Comparison of ENCODE assay signal across 15 mouse cellular contexts in genomic region chr12:116094765-116095555, GRCm38 (mm10). TPM values are rescaled to one million over a fixed set of nuclear protein-coding genes. Genes with fewer than 3 reads are reported as not detected.
"Had no signal": no experiment of that assay in that cellular context is flagged by ENCODE, and none has a peak within 500 bp of the region (broad histone marks: within the 10 kb centered on the region; RNA-seq: fewer than 3 reads in every experiment).

No protein-coding gene starts in this region.

- H3K4me3 ChIP-seq: midbrain, embryonic 10.5 days; midbrain, embryonic 12.5 days; neural tube, embryonic 13.5 days; neural tube, embryonic 15.5 days; stomach, embryonic 15.5 days had no signal

- DNase-seq: lung, adult 18-20 months; lung, embryonic 14.5 days; lung, postnatal 10 days; lung, postnatal 4 days; midbrain, embryonic 14.5 days; right cerebral cortex, postnatal 14 days; thymus, adult 18-20 months; thymus, postnatal 14 days; thymus, postnatal 36 days had no signal

- H3K9ac ChIP-seq: lung, embryonic 14.5 days; midbrain, embryonic 12.5 days; neural tube, embryonic 13.5 days; neural tube, embryonic 15.5 days; stomach, embryonic 15.5 days had no signal

- H3K36me3 ChIP-seq: midbrain, embryonic 10.5 days; midbrain, embryonic 12.5 days; neural tube, embryonic 13.5 days; neural tube, embryonic 15.5 days; stomach, embryonic 15.5 days had no signal

- H3K4me2 ChIP-seq: lung, embryonic 14.5 days; midbrain, embryonic 12.5 days; neural tube, embryonic 13.5 days; neural tube, embryonic 15.5 days; stomach, embryonic 15.5 days had no signal

- H3K27me3 ChIP-seq: midbrain, embryonic 12.5 days; neural tube, embryonic 13.5 days; neural tube, embryonic 15.5 days; stomach, embryonic 15.5 days had no signal

- H3K9me3 ChIP-seq: midbrain, embryonic 10.5 days; midbrain, embryonic 12.5 days; neural tube, embryonic 13.5 days; neural tube, embryonic 15.5 days; stomach, embryonic 15.5 days had no signal

- H3K27ac ChIP-seq: midbrain, embryonic 10.5 days; midbrain, embryonic 12.5 days; neural tube, embryonic 13.5 days; neural tube, embryonic 15.5 days; stomach, embryonic 15.5 days had no signal

- H3K4me1 ChIP-seq: midbrain, embryonic 10.5 days; midbrain, embryonic 12.5 days; neural tube, embryonic 13.5 days; neural tube, embryonic 15.5 days; stomach, embryonic 15.5 days had no signal

RNA-seq across cellular contexts. Expression of gene Vipr2, which starts 17.4 kb away (rescaled TPM):
- total RNA-seq: monocyte, adult 5-6 weeks had no signal
